In genomic region chr13:56522081-56522820, GRCm38 (mm10) we compare ENCODE assay signal across 8 mouse cellular contexts. TPM values are rescaled to one million over a fixed set of nuclear protein-coding genes. Genes with fewer than 3 reads are reported as not detected.
DNase-seq lines count a peak whose midpoint lies in the region; TF ChIP-seq lines count a peak whose summit lies in the region.

Fbxl21 (plus strand) TSS chr13:56522472.

- no peaks in the 10 kb centered on the region for H3K36me3 ChIP-seq in macrophage (ENCODE audit: inconsistent target)

- H3K79me2 ChIP-seq in macrophage (ENCODE audit: inconsistent target): no peaks in the 10 kb centered on the region

- DNase-seq in adrenal gland, adult 18-20 months (ENCODE audit: low spot score in 2 of 2): peak; percentile 89 to 92
- peak; percentile 93 for DNase-seq in embryo, embryonic 10.5 days (ENCODE audit: low spot score)
- DNase-seq in gastrocnemius, postnatal 10 days: peak; percentile 90
- peak; percentile 14 for DNase-seq in hindlimb bud, embryonic 11.5 days (ENCODE audit: extremely low spot score, low read depth, low spot score)
- DNase-seq in left cerebral cortex, adult 2 months (ENCODE audit: extremely low spot score in 1 of 2, low spot score in 2 of 2): peak; percentile 88 to 90
- peak; percentile 83 for DNase-seq in retina, postnatal 7 days (ENCODE audit: low read depth, low spot score)
- DNase-seq in urinary bladder, adult 18-20 months (ENCODE audit: low spot score in 2 of 2): peak; percentile 94 to 97

- WGBS in macrophage (ENCODE audit: missing documents): 2% methylated on average over 54 of the region's 56 CpGs

- TF ChIP-seq CTCF in left cerebral cortex, adult 2 months (IDR thresholded peaks at IDR 0.05): no peak

- peak within 1 kb of the TSS; percentile 19; the same call in 1 of the 2 replicates for H3K27ac ChIP-seq in left cerebral cortex, adult 2 months
- no peak within 1 kb of the TSS for H3K27ac ChIP-seq in macrophage

- intact Hi-C loops in left cerebral cortex, adult 2 months (cut with DNase I): no loop called here

- H3K4me3 ChIP-seq in left cerebral cortex, adult 2 months: peak within 1 kb of the TSS; percentile 73
- H3K4me3 ChIP-seq in macrophage (ENCODE audit: inconsistent target): peak within 1 kb of the TSS; percentile 41

RNA-seq across cellular contexts. Expression of gene Fbxl21, which starts in this region (rescaled TPM):
- total RNA-seq in adrenal gland, adult 18-20 months (2021): 1 to 10 TPM; 2.8 to 5.4 TPM
- under 1 TPM; 0.47 to 0.49 TPM for total RNA-seq in gastrocnemius, postnatal 10 days (2021)
- 1 to 10 TPM; 6.8 to 7.3 TPM for total RNA-seq in left cerebral cortex, adult 2 months (2021)
- total RNA-seq in macrophage (2018; cell fraction: chromatin; rRNA removed): 1 to 10 TPM in 10 of 26 experiments, under 1 TPM in 13, not detected in 3; 0.18 to 2.0 (median 0.92) TPM
- total RNA-seq in macrophage (2018; cell fraction: cytosol; rRNA removed): 1 to 10 TPM in 1 of 26 experiments, under 1 TPM in 25; 0.36 to 1.1 (median 0.52) TPM
- total RNA-seq in macrophage (2018; cell fraction: nucleus; rRNA removed): 1 to 10 TPM in 7 of 26 experiments, under 1 TPM in 15, not detected in 4; 0.17 to 2.2 (median 0.77) TPM
- 0.55 to 0.82 TPM (median 0.63 TPM) in 3 replicates for polyA plus RNA-seq in macrophage (2018)

Comparison
In these comparisons a context has a peak if more than half of its experiments do, and no peak if none do; other contexts are left out.
1. Peak in DNase-seq in gastrocnemius, postnatal 10 days; RNA of the gene not detected or under 1 TPM.
2. DNase-seq: peak in every context shown above with its lines; median percentile 96 in urinary bladder, adult 18-20 months; 93 in embryo, embryonic 10.5 days; 90 in adrenal gland, adult 18-20 months; 90 in gastrocnemius, postnatal 10 days; 89 in left cerebral cortex, adult 2 months; 83 in retina, postnatal 7 days; 14 in hindlimb bud, embryonic 11.5 days.